Mouse (Mus musculus) intestine, postnatal 0 days (tissue): ENCODE results near the gene Upk2. TPM values are rescaled to one million over a fixed set of nuclear protein-coding genes. Genes with fewer than 3 reads are reported as not detected.

ENCODE experiments used
- ATAC-seq: fragments of 200-750 bp; cut with Nextera tagmentation; 2 replicates; pipeline ENCODE4 v1.8.0; 2017; ENCODE audit warnings: mild to moderate bottlenecking, moderate TSS enrichment, moderate library complexity
- H3K27ac ChIP-seq: fragments of 300-500 bp; sonication (generic); 2 replicates; pipeline ENCODE4 v1.5.1; 2014; ENCODE audit warnings: mild to moderate bottlenecking, low read depth, low read length, moderate library complexity
- H3K27me3 ChIP-seq: fragments of 300-500 bp; sonication (generic); replicated peaks from 2 replicates; pipeline ENCODE4 v1.6.1; 2014; ENCODE audit warnings: low read length, mixed read lengths; ENCODE audit not compliant: control insufficient read depth, insufficient read depth
- H3K36me3 ChIP-seq: fragments of 300-500 bp; sonication (generic); 2 replicates; pipeline ENCODE4 v1.6.1; 2014; ENCODE audit warnings: mild to moderate bottlenecking, moderate library complexity; ENCODE audit not compliant: control insufficient read depth, insufficient read depth
- H3K4me1 ChIP-seq: fragments of 300-500 bp; sonication (generic); replicated peaks from 2 replicates; pipeline ENCODE4 v1.6.1; 2014; ENCODE audit warnings: antibody characterized with exemption, low read length, mixed read lengths; ENCODE audit not compliant: control insufficient read depth, insufficient read depth
- H3K4me2 ChIP-seq: fragments of 300-500 bp; sonication (generic); replicated peaks from 2 replicates; pipeline ENCODE4 v1.6.1; 2014; ENCODE audit warnings: low read depth, mild to moderate bottlenecking, moderate library complexity
- H3K4me3 ChIP-seq: fragments of 300-500 bp; sonication (generic); 2 replicates; pipeline ENCODE4 v1.5.1; 2014; ENCODE audit warnings: low read depth, low read length
- H3K9ac ChIP-seq: fragments of 300-500 bp; sonication (generic); 2 replicates; pipeline ENCODE4 v1.6.1; 2014; ENCODE audit warnings: mild to moderate bottlenecking, low read depth, low read length
- H3K9me3 ChIP-seq: fragments of 300-500 bp; sonication (generic); 2 replicates; pipeline ENCODE4 v1.6.1; 2016; ENCODE audit warnings: mixed run types; ENCODE audit not compliant: control insufficient read depth
- CTCF ChIP-seq: sonication (generic); IDR thresholded peaks from 2 replicates; pipeline ENCODE4 v1.5.1; 2016; ENCODE audit warnings: low read depth, mild to moderate bottlenecking, control low read depth, antibody characterized with exemption, moderate library complexity
- WGBS: fragments of 180-500 bp; shearing (Covaris S2); extraction: QIAGEN DNeasy Blood & Tissue Kit; methylation state at CpG from one replicate; pipeline ENCODE4 v1.1.7; 2014; 5-methylcytosine and 5-hydroxymethylcytosine counted together
- polyA plus RNA-seq: library from polyadenylated mRNA; unstranded; fragments of >200 nt; fragmentation: Nextera tagmentation; extraction: Ambion mirVana; gene quantifications from 2 replicates; pipeline ENCODE4 v1.2.1, GENCODE M21; 2015

Upk2 gene
- polyA plus RNA-seq: not detected in 2 replicates

DNA sequence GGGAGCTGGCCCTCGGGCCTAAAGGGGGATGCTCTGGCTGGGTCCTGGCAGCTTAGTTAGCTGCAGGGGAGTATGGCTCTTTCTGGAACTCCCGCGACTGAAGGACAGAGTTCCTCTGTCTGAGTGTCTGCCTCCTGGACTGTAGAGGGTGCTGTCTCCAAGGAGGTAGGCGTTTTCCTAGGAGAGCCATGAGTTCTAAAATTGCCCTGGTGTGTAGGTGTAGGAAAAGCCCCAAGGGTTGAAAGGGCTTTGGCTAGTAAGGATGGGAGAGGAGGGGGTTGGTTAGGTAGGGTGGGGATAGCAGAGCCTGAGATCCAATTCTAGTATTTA is at the start of gene Upk2:
Gene Upk2 (minus strand): TSS at position 86 of the 330 bp plus-strand sequence.
- Histone ChIP-seq H3K9ac (no peak within 1 kb of the TSS), H3K4me1 (no peaks in the 10 kb centered on the region), H3K27ac (no peak within 1 kb of the TSS), H3K36me3 (no peaks in the 10 kb centered on the region), H3K4me2 (peak within 1 kb of the TSS; percentile 30; the same call in 1 of the 2 replicates), H3K4me3 (no peak within 1 kb of the TSS), H3K9me3 (no peaks in the 10 kb centered on the region), H3K27me3 (no peaks in the 10 kb centered on the region; the same call in 1 of the 2 replicates)
- TF ChIP-seq CTCF: peak; percentile 62
- WGBS: 26% methylated on average over 4 of the region's 4 CpGs
- no peak for ATAC-seq

DNA sequence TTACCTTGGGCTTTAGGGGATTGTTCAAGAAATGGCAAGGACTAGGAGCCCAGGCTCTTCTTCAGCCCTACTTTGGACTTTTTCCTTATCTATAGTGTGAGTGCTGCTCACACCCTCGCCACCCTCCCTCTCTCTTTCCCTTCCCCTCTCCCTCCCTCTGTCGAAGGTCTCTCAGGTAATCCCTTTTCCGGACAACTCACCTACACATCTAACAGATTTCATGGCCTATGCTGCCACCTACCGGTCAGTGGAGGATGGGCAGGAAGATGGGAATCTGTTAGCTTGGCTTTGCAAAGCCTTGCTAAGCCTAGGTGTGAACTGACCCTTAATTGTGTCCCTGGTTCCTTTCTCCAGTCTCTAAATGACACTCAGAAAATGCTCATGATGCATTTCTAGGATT is 47.2 kb upstream of the Upk2 start:
- Histone ChIP-seq H3K36me3 (peaks cover 53% of the 10 kb centered on the region), H3K4me2 (0 out of 2 replicates have a peak overlapping the region, but pooled peaks have one; percentile 21), H3K27ac (no peak overlapping the region), H3K4me1 (peaks cover 10% of the 10 kb centered on the region), H3K9ac (no peak overlapping the region), H3K9me3 (no peaks in the 10 kb centered on the region), H3K4me3 (no peak overlapping the region), H3K27me3 (no peaks in the 10 kb centered on the region)
- WGBS: 2% methylated on average over 4 of the region's 4 CpGs
- TF ChIP-seq CTCF: peak; percentile 96
- ATAC-seq: no peak; the same call in 1 of the 2 replicates

DNA sequence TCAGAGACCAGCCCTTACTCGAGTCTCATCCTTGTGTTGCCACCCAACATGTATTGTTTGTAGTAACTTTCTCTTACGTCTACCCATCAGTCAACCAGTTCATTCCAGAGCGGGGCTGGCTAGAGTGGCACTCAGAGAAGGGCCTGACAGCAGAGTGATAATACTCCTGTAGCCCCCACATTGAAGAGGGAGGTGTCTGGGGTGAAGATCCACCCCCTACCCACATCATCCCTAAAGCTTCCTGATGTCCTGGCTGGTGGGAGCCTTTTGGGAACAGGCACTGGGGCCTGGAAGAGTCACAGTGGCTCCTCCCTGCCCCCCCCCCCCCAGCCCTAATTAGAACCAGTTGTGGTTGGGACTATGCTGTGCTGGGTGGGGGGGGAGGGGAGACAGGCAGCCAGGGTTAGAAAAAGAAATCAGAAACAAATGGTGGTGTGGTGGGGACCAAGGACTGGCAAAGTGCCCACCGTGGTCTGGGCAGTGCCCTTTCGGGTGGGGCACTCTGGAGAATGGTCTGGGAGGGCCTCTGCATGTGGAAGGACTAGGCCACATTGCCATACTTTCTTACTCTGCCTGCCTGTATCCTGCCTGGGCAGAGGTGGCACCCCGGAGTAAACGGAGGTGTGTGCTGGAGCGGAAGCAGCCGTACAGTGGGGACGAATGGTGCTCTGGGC is 46.6 kb upstream of the Upk2 start:
- Histone ChIP-seq H3K36me3 (peaks cover 46% of the 10 kb centered on the region), H3K4me1 (peaks cover 12% of the 10 kb centered on the region), H3K27me3 (no peaks in the 10 kb centered on the region), H3K4me2 (0 out of 2 replicates have a peak overlapping the region, but pooled peaks have one; percentile 21), H3K4me3 (no peak overlapping the region), H3K9me3 (no peaks in the 10 kb centered on the region), H3K9ac (no peak overlapping the region), H3K27ac (no peak overlapping the region)
- no peak for ATAC-seq
- 55% methylated on average over 10 of the region's 10 CpGs for WGBS
- no peak for TF ChIP-seq CTCF

DNA sequence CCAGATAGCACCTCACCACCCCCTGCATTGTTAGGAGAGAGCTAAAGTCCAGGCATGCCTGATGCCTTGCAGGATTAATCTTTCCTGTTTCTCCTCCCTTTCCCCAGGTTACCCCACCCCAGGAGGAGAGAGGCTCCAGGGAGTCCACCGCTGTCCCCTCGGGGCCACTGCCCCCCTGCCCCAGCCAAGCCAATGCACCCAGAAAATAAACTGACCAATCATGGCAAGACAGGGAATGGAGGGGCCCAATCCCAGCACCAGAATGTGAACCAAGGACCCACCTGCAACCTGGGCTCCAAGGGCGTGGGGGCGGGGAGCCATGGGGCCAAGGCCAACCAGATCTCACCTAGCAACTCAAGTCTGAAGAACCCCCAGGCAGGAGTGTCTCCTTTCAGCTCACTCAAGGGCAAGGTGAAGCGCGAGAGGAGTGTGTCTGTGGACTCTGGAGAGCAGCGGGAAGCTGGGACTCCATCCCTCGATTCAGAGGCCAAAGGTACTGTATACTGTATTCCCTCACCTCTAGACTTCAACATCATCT is 45.9 kb upstream of the Upk2 start:
- no peak for TF ChIP-seq CTCF
- Histone ChIP-seq H3K4me3 (no peak overlapping the region), H3K9ac (no peak overlapping the region), H3K27ac (no peak overlapping the region), H3K4me2 (no peak overlapping the region), H3K27me3 (no peaks in the 10 kb centered on the region), H3K9me3 (no peaks in the 10 kb centered on the region), H3K4me1 (peaks cover 12% of the 10 kb centered on the region), H3K36me3 (peaks cover 40% of the 10 kb centered on the region)
- 48% methylated on average over 8 of the region's 8 CpGs for WGBS
- ATAC-seq: no peak

DNA sequence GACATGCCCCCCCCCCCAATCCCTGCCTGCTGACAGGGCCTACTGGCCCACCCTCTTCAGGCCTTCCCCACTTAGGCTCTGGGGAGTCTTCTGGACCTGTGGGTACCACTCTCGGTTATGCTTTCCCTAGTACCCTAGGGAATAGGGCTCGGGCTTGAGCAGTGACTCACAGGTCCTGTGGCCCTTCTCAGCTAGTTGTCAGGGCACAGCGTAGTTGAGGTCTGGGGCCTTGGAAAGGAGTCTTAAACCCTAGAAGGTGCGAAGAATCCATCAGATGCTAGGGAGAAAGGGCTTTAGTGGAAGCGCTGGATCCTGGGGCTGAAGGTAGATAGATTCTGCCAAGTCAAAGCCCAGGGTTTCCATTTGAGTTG is 45.4 kb upstream of the Upk2 start:
- ATAC-seq: no peak
- H3K27ac ChIP-seq: 0 out of 2 replicates have a peak overlapping the region, but pooled peaks have one; percentile 64

DNA sequence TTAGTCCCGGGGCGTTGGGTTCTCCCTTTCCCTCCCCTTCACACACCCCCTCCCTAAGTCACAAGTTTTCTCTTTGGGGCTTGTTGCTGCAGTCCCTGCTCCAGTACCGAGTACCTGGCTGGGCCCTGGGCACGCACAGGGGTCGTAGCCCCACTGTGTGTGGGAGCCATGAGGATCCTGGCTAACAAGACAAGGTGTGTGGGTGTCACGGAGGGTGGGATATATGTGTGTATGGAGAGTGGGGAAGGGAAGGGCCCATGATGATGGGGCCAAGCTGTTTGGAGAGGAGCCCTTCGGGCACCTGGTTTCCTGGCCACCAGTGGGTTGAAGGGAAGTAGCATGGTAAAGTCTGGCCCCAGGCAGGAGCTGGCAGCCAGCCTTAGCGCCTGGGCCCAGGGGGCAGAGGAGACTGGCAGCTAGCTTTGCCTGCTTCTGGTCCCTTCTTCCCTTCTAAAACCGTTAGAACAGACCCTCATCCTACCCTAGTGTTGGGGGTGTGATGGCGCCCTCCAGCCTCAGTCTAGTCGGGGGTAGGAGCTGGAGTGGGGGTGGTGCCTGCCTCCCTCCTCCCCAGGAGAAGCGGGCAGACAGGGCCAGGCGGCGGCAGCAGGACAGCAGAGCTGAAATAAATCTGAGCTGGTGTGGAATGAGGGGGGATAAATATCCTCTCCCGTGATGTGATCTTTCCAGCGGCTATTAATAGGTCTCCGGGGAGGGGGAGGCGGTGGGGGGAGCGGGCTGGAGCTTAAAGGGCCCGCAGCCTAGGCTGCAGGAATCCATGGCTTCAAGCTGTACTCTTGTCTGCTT is 44.8 kb upstream of the Upk2 start:
- Histone ChIP-seq H3K36me3 (peaks cover 30% of the 10 kb centered on the region), H3K4me1 (peaks cover 18% of the 10 kb centered on the region), H3K9ac (peak overlapping the region; percentile 31), H3K9me3 (no peaks in the 10 kb centered on the region), H3K27ac (peak overlapping the region; percentile 64), H3K27me3 (no peaks in the 10 kb centered on the region), H3K4me3 (peak overlapping the region; percentile 39), H3K4me2 (peak overlapping the region; percentile 82)
- no peak for ATAC-seq
- no peak for TF ChIP-seq CTCF
- WGBS: 34% methylated on average over 20 of the region's 20 CpGs

More for the DNA sequence above, 45.4 kb upstream of the Upk2 start:
- no peak overlapping the region for H3K9ac ChIP-seq
- no peak for TF ChIP-seq CTCF
- 49% methylated on average over 5 of the region's 5 CpGs for WGBS
- no peak overlapping the region for H3K4me3 ChIP-seq
- peak overlapping the region; percentile 82 for H3K4me2 ChIP-seq
- peaks cover 34% of the 10 kb centered on the region for H3K36me3 ChIP-seq
- no peaks in the 10 kb centered on the region for H3K27me3 ChIP-seq
- no peaks in the 10 kb centered on the region for H3K9me3 ChIP-seq
- H3K4me1 ChIP-seq: peaks cover 15% of the 10 kb centered on the region
